Mouse (Mus musculus) lung, embryonic 16.5 days (tissue): ENCODE measurements around the gene Frem3. TPM values are rescaled to one million over a fixed set of nuclear protein-coding genes. Genes with fewer than 3 reads are reported as not detected.
A peak's percentile ranks its signal among the peaks of the same experiment; 100 is the strongest.
"Not testable (repeated sequence)": the region's sequence is repeated elsewhere in the genome, so short reads cannot be mapped to it uniquely, and the experiment has no call there.

Experiments used
- ATAC-seq: fragments of 200-750 bp; cut with Nextera tagmentation; 2 replicates; pipeline ENCODE4 v1.8.0; 2017; ENCODE audit warnings: low read depth, mild to moderate bottlenecking, moderate library complexity
- H3K27ac ChIP-seq: fragments of 300-500 bp; sonication (generic); 2 replicates; pipeline ENCODE4 v1.5.1; 2014; ENCODE audit warnings: mild to moderate bottlenecking, control low read depth, low read length
- H3K27me3 ChIP-seq: fragments of 300-500 bp; sonication (generic); 2 replicates; pipeline ENCODE4 v1.6.1; 2014; ENCODE audit warnings: low read depth, low read length, mixed read lengths; ENCODE audit not compliant: control insufficient read depth, insufficient read depth
- H3K36me3 ChIP-seq: fragments of 300-500 bp; sonication (generic); 2 replicates; pipeline ENCODE4 v1.6.1; 2014; ENCODE audit warnings: low read length; ENCODE audit not compliant: control insufficient read depth, insufficient read depth
- H3K4me1 ChIP-seq: fragments of 300-500 bp; sonication (generic); replicated peaks from 2 replicates; pipeline ENCODE4 v1.6.1; 2014; ENCODE audit warnings: low read length, mixed read lengths; ENCODE audit not compliant: control insufficient read depth, insufficient read depth
- H3K4me2 ChIP-seq: fragments of 300-500 bp; sonication (generic); 2 replicates; pipeline ENCODE4 v1.6.1; 2014; ENCODE audit warnings: low read depth, low read length, control low read depth
- H3K4me3 ChIP-seq: fragments of 300-500 bp; sonication (generic); 2 replicates; pipeline ENCODE4 v1.5.1; 2014; ENCODE audit warnings: mild to moderate bottlenecking, low read length, control low read depth
- H3K9ac ChIP-seq: fragments of 300-500 bp; sonication (generic); 2 replicates; pipeline ENCODE4 v1.6.1; 2014; ENCODE audit warnings: low read length, control low read depth
- H3K9me3 ChIP-seq: fragments of 300-500 bp; sonication (generic); 2 replicates; pipeline ENCODE4 v1.6.1; 2016; ENCODE audit warnings: low read length; ENCODE audit not compliant: control insufficient read depth
- WGBS: fragments of 180-500 bp; shearing (Covaris S2); extraction: QIAGEN DNeasy Blood & Tissue Kit; methylation state at CpG from one replicate; pipeline ENCODE4 v1.1.7; 2014; 5-methylcytosine and 5-hydroxymethylcytosine counted together
- polyA plus RNA-seq: library from polyadenylated mRNA; unstranded; fragments of >200 nt; fragmentation: Nextera tagmentation; extraction: Ambion mirVana; gene quantifications from 2 replicates; pipeline ENCODE4 v1.2.1, GENCODE M21; 2015

Frem3 gene
- polyA plus RNA-seq, 1 experiment from 2014 or later = 0.18 TPM

- ATAC-seq = peak; percentile 98
- WGBS = under 1% methylated on average over 72 of the region's 91 CpGs
- H3K4me2 ChIP-seq = peak within 1 kb of the TSS; percentile 84
- H3K27ac ChIP-seq = peak within 1 kb of the TSS; percentile 98
- not testable (repeated sequence) for H3K36me3 ChIP-seq, H3K27me3 ChIP-seq, H3K4me1 ChIP-seq, H3K9me3 ChIP-seq
- H3K4me3 ChIP-seq = peak within 1 kb of the TSS; percentile 88
- peak within 1 kb of the TSS; percentile 92 for H3K9ac ChIP-seq
Observed at GRCm38 (mm10) chr8:80739155-80739924, 128.5 kb downstream of the Frem3 start, which contains the start of gene Smarca5. TSS of gene Smarca5 (minus strand) at chr8:80739497.

GRCm38 (mm10) chr8:80739932-80740331, 129.1 kb downstream of the Frem3 start:
- peak overlapping the region; percentile 97 for H3K27ac ChIP-seq
- no peaks in the 10 kb centered on the region for H3K27me3 ChIP-seq
- WGBS = 10% methylated on average over 14 of the region's 14 CpGs
- peak; percentile 31 for ATAC-seq
- H3K4me2 ChIP-seq = peak overlapping the region; percentile 59
- peaks cover 3% of the 10 kb centered on the region for H3K4me1 ChIP-seq
- no peaks in the 10 kb centered on the region for H3K9me3 ChIP-seq
- H3K36me3 ChIP-seq = 0 out of 2 replicates have a peak, but pooled peaks cover 2% of the 10 kb centered on the region
- H3K9ac ChIP-seq = peak overlapping the region; percentile 78
- peak overlapping the region; percentile 63 for H3K4me3 ChIP-seq

Other genes starting within 250 kb of the Frem3 start
- gene Gypa, start 117.3 kb upstream of the Frem3 start, polyA plus RNA-seq = 7.7 and 15.3 TPM in 2 replicates
- gene Smarca5, start 128.4 kb downstream of the Frem3 start, polyA plus RNA-seq = 53.0 and 58.7 TPM in 2 replicates